In the genomic region with DNA sequence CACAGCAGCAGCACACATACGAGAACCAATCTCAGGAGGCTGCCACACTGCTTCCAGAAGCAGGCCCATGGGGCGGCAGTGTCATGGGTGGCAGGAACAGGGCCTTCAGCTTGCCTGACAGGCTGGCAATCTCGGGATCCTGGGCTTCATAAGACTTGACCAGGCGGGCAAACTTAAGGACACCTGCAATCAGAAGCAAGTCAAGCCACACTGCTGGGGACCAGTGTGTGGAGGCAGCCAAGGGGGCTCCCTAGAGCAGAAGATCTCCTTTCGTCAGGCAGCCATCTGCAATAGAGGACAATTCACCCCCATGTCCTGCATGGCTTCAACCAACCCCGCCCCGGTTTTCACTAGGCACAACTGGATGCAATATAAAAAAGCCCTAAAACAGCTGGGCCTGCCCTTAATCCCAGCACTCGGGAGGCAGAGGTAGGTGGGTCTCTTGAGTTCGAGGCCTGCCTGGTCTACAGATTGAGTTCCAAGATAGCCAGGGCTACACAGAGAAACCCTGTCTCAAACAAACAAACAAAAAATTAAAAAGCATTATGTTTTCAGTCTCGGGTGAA, we compare ENCODE assay signal across 9 mouse cellular contexts. TPM values are rescaled to one million over a fixed set of nuclear protein-coding genes. Genes with fewer than 3 reads are reported as not detected.
DNase-seq lines count a peak whose midpoint lies in the region; ATAC-seq and TF ChIP-seq lines count a peak whose summit lies in the region.
"Had no signal": no experiment of that assay in that cellular context is flagged by ENCODE, and none has a peak within 500 bp of the region (broad histone marks: within the 10 kb centered on the region; RNA-seq: fewer than 3 reads in every experiment).

No protein-coding gene starts in this region.

- no peaks in the 10 kb centered on the region for H3K9me3 ChIP-seq in hindbrain, embryonic 10.5 days
- no peaks in the 10 kb centered on the region for H3K9me3 ChIP-seq in hindbrain, postnatal 0 days (ENCODE audit: low read length)
- no peaks in the 10 kb centered on the region for H3K9me3 ChIP-seq in G1E (replicated peaks)
- H3K9me3 ChIP-seq in forebrain, embryonic 15.5 days: no peaks in the 10 kb centered on the region
- H3K9me3 ChIP-seq in midbrain, embryonic 10.5 days (replicated peaks): no peaks in the 10 kb centered on the region

- H3K27me3 ChIP-seq in hindbrain, embryonic 10.5 days (ENCODE audit: insufficient read depth, poor library complexity, severe bottlenecking): no peaks in the 10 kb centered on the region
- no peaks in the 10 kb centered on the region for H3K27me3 ChIP-seq in hindbrain, postnatal 0 days (ENCODE audit: insufficient read depth, low read length)
- no peaks in the 10 kb centered on the region for H3K27me3 ChIP-seq in G1E (ENCODE audit: insufficient read depth, low read length)
- H3K27me3 ChIP-seq in forebrain, embryonic 15.5 days: no peaks in the 10 kb centered on the region
- no peaks in the 10 kb centered on the region for H3K27me3 ChIP-seq in midbrain, embryonic 10.5 days (ENCODE audit: low read depth, poor library complexity, severe bottlenecking)
- H3K27me3 ChIP-seq: Patski had no signal

- peaks cover 19% of the 10 kb centered on the region for H3K36me3 ChIP-seq in hindbrain, embryonic 10.5 days
- H3K36me3 ChIP-seq in hindbrain, postnatal 0 days (ENCODE audit: insufficient read depth, low read length): peaks cover 10% of the 10 kb centered on the region; the same call in 1 of the 2 replicates
- peaks cover 22% of the 10 kb centered on the region for H3K36me3 ChIP-seq in G1E (replicated peaks)
- H3K36me3 ChIP-seq in forebrain, embryonic 15.5 days: peaks cover 12% of the 10 kb centered on the region; the same call in 1 of the 2 replicates
- H3K36me3 ChIP-seq in midbrain, embryonic 10.5 days: peaks cover 30% of the 10 kb centered on the region

- no peak for DNase-seq in hindbrain, embryonic 10.5 days (ENCODE audit: low spot score)
- DNase-seq in hindbrain, postnatal 0 days (ENCODE audit: low spot score): no peak
- no peak for DNase-seq in G1E (ENCODE audit: low spot score)
- no peak for DNase-seq in midbrain, embryonic 10.5 days (ENCODE audit: low spot score)
- no peak for DNase-seq in adrenal gland, postnatal 4 days (ENCODE audit: low spot score in 2 of 2)
- no peak for DNase-seq in layer of hippocampus, adult 18-20 months (ENCODE audit: low spot score in 2 of 2)
- DNase-seq in embryo, embryonic 10 days (ENCODE audit: low spot score): no peak

- H3K4me3 ChIP-seq in hindbrain, embryonic 10.5 days: peak overlapping the region; percentile 77
- H3K4me3 ChIP-seq in hindbrain, postnatal 0 days (ENCODE audit: low read length): no peak overlapping the region
- peak overlapping the region; percentile 72; the same call in 1 of the 2 replicates for H3K4me3 ChIP-seq in G1E (ENCODE audit: low read depth, low read length)
- no peak overlapping the region for H3K4me3 ChIP-seq in forebrain, embryonic 15.5 days
- no peak overlapping the region for H3K4me3 ChIP-seq in midbrain, embryonic 10.5 days

- H3K4me1 ChIP-seq in hindbrain, embryonic 10.5 days (replicated peaks): peaks cover 43% of the 10 kb centered on the region
- H3K4me1 ChIP-seq in hindbrain, postnatal 0 days (ENCODE audit: insufficient read depth, low read length): peaks cover 5% of the 10 kb centered on the region
- H3K4me1 ChIP-seq in G1E (ENCODE audit: insufficient read depth, low read depth, low read length): peaks cover 63% of the 10 kb centered on the region
- peaks cover 27% of the 10 kb centered on the region for H3K4me1 ChIP-seq in forebrain, embryonic 15.5 days
- H3K4me1 ChIP-seq in midbrain, embryonic 10.5 days: peaks cover 46% of the 10 kb centered on the region

- WGBS in hindbrain, embryonic 10.5 days: 88% methylated on average over 10 of the region's 10 CpGs
- WGBS in hindbrain, postnatal 0 days: 83% methylated on average over 10 of the region's 10 CpGs
- 88% methylated on average over 10 of the region's 10 CpGs for WGBS in forebrain, embryonic 15.5 days
- WGBS in midbrain, embryonic 10.5 days: 84% methylated on average over 10 of the region's 10 CpGs

- H3K27ac ChIP-seq in hindbrain, embryonic 10.5 days: peak overlapping the region; percentile 99
- no peak overlapping the region; the same call in 1 of the 2 replicates for H3K27ac ChIP-seq in hindbrain, postnatal 0 days
- peak overlapping the region; percentile 98 for H3K27ac ChIP-seq in forebrain, embryonic 15.5 days (replicated peaks)
- H3K27ac ChIP-seq in midbrain, embryonic 10.5 days (replicated peaks): peak overlapping the region; percentile 55; the same call in 1 of the 2 replicates

- no peak overlapping the region for H3K9ac ChIP-seq in hindbrain, postnatal 0 days (replicated peaks; ENCODE audit: low read length)
- 0 out of 2 replicates have a peak overlapping the region, but pooled peaks have one; percentile 90 for H3K9ac ChIP-seq in forebrain, embryonic 15.5 days (replicated peaks)

- no peak for TF ChIP-seq CTCF in hindbrain, postnatal 0 days (IDR thresholded peaks at IDR 0.05; ENCODE audit: low read depth)
- no peak for TF ChIP-seq CTCF in G1E (IDR thresholded peaks at IDR 0.05; ENCODE audit: low read depth, low read length)

- no peak overlapping the region for H3K4me2 ChIP-seq in hindbrain, postnatal 0 days (ENCODE audit: low read depth, low read length)
- peak overlapping the region; percentile 73 for H3K4me2 ChIP-seq in forebrain, embryonic 15.5 days (replicated peaks)

- ATAC-seq in hindbrain, postnatal 0 days: no peak
- ATAC-seq in G1E (ENCODE audit: extremely low read depth, insufficient number of reproducible peaks, low FRiP score, poor library complexity, severe bottlenecking): no peak
- ATAC-seq in forebrain, embryonic 15.5 days (replicated peaks): no peak

RNA-seq across cellular contexts. Expression of a gene that starts 0.8 kb away (rescaled TPM):
- polyA plus RNA-seq in hindbrain, embryonic 10.5 days (2016; fragmentation: Nextera tagmentation; extraction: Ambion mirVana): 7.9 and 8.2 TPM in 2 replicates
- total RNA-seq in hindbrain, postnatal 0 days (2014; rRNA removed): 3.8 and 3.9 TPM in 2 replicates
- polyA plus RNA-seq in hindbrain, postnatal 0 days (2015; fragmentation: Nextera tagmentation; extraction: Ambion mirVana): 4.3 and 4.8 TPM in 2 replicates
- total RNA-seq in G1E (2014; fragmentation: Nextera tagmentation): 66.2 and 72.6 TPM in 2 replicates
- total RNA-seq in G1E (2017): 309 and 356 TPM in 2 replicates
- polyA plus RNA-seq in G1E (2012): 54.9 and 129 TPM in 2 replicates
- 3.2 and 4.4 TPM in 2 replicates for polyA plus RNA-seq in forebrain, embryonic 15.5 days (2015; fragmentation: Nextera tagmentation; extraction: Ambion mirVana)
- 6.1 and 7.2 TPM in 2 replicates for polyA plus RNA-seq in midbrain, embryonic 10.5 days (2016; fragmentation: Nextera tagmentation; extraction: Ambion mirVana)
- 1 to 10 TPM; 8.3 to 8.4 TPM for total RNA-seq in adrenal gland, postnatal 4 days (2021)
- 1 to 10 TPM; 4.1 to 4.6 TPM for total RNA-seq in layer of hippocampus, adult 18-20 months (2021)

RNA-seq across cellular contexts. Expression of a gene that starts 1.9 kb away (rescaled TPM):
- polyA plus RNA-seq in hindbrain, embryonic 10.5 days (2016; fragmentation: Nextera tagmentation; extraction: Ambion mirVana): 446 and 555 TPM in 2 replicates
- 212 and 236 TPM in 2 replicates for total RNA-seq in hindbrain, postnatal 0 days (2014; rRNA removed)
- polyA plus RNA-seq in hindbrain, postnatal 0 days (2015; fragmentation: Nextera tagmentation; extraction: Ambion mirVana): 643 and 649 TPM in 2 replicates
- total RNA-seq in G1E (2014; fragmentation: Nextera tagmentation) (61.7 and 62.9 TPM in 2 replicates), G1E (2017) (130 and 176 TPM in 2 replicates)
- 26.1 and 38.8 TPM in 2 replicates for polyA plus RNA-seq in G1E (2012)
- 652 and 676 TPM in 2 replicates for polyA plus RNA-seq in forebrain, embryonic 15.5 days (2015; fragmentation: Nextera tagmentation; extraction: Ambion mirVana)
- 445 and 490 TPM in 2 replicates for polyA plus RNA-seq in midbrain, embryonic 10.5 days (2016; fragmentation: Nextera tagmentation; extraction: Ambion mirVana)
- 100 to 1,000 TPM; 313 TPM for total RNA-seq in adrenal gland, postnatal 4 days (2021)
- total RNA-seq in layer of hippocampus, adult 18-20 months (2021): 100 to 1,000 TPM; 358 to 368 TPM

RNA-seq across cellular contexts. Expression of a gene that starts 16.5 kb away (rescaled TPM):
- polyA plus RNA-seq in hindbrain, embryonic 10.5 days (2016; fragmentation: Nextera tagmentation; extraction: Ambion mirVana): not detected in 2 replicates
- total RNA-seq in hindbrain, postnatal 0 days (2014; rRNA removed): 0.26 TPM in 1 of 2 replicates, not detected in the other
- polyA plus RNA-seq in hindbrain, postnatal 0 days (2015; fragmentation: Nextera tagmentation; extraction: Ambion mirVana): not detected in 2 replicates
- not detected in 2 replicates for total RNA-seq in G1E (2014; fragmentation: Nextera tagmentation)
- not detected in 2 replicates for total RNA-seq in G1E (2017)
- polyA plus RNA-seq in G1E (2012): not detected in 2 replicates
- polyA plus RNA-seq in forebrain, embryonic 15.5 days (2015; fragmentation: Nextera tagmentation; extraction: Ambion mirVana): not detected in 2 replicates
- polyA plus RNA-seq in midbrain, embryonic 10.5 days (2016; fragmentation: Nextera tagmentation; extraction: Ambion mirVana): not detected in 2 replicates
- 1 to 10 TPM in 1 of 2 experiments, not detected in 1; 2.2 TPM for total RNA-seq in adrenal gland, postnatal 4 days (2021)
- not detected for total RNA-seq in layer of hippocampus, adult 18-20 months (2021)

RNA-seq across cellular contexts. Expression of a gene that starts 17.0 kb away (rescaled TPM):
- 11.2 and 13.0 TPM in 2 replicates for polyA plus RNA-seq in hindbrain, embryonic 10.5 days (2016; fragmentation: Nextera tagmentation; extraction: Ambion mirVana)
- 19.1 and 23.7 TPM in 2 replicates for total RNA-seq in hindbrain, postnatal 0 days (2014; rRNA removed)
- 19.9 and 21.3 TPM in 2 replicates for polyA plus RNA-seq in hindbrain, postnatal 0 days (2015; fragmentation: Nextera tagmentation; extraction: Ambion mirVana)
- total RNA-seq in G1E (2014; fragmentation: Nextera tagmentation) (58.7 and 85.6 TPM in 2 replicates), G1E (2017) (1.9 and 3.0 TPM in 2 replicates)
- 55.3 and 58.8 TPM in 2 replicates for polyA plus RNA-seq in G1E (2012)
- polyA plus RNA-seq in forebrain, embryonic 15.5 days (2015; fragmentation: Nextera tagmentation; extraction: Ambion mirVana): 22.3 and 24.5 TPM in 2 replicates
- polyA plus RNA-seq in midbrain, embryonic 10.5 days (2016; fragmentation: Nextera tagmentation; extraction: Ambion mirVana): 10.2 and 10.5 TPM in 2 replicates
- total RNA-seq in adrenal gland, postnatal 4 days (2021): 100 to 1,000 TPM in 1 of 2 experiments, 10 to 100 TPM in 1; 99.7 to 111 TPM
- 100 to 1,000 TPM; 161 to 181 TPM for total RNA-seq in layer of hippocampus, adult 18-20 months (2021)

RNA-seq across cellular contexts. Expression of a gene that starts 27.2 kb away (rescaled TPM):
- polyA plus RNA-seq in hindbrain, embryonic 10.5 days (2016; fragmentation: Nextera tagmentation; extraction: Ambion mirVana): 410 and 445 TPM in 2 replicates
- total RNA-seq in hindbrain, postnatal 0 days (2014; rRNA removed): 218 and 223 TPM in 2 replicates
- 267 and 270 TPM in 2 replicates for polyA plus RNA-seq in hindbrain, postnatal 0 days (2015; fragmentation: Nextera tagmentation; extraction: Ambion mirVana)
- total RNA-seq in G1E (2014; fragmentation: Nextera tagmentation) (325 and 378 TPM in 2 replicates), G1E (2017) (432 and 434 TPM in 2 replicates)
- 465 and 565 TPM in 2 replicates for polyA plus RNA-seq in G1E (2012)
- 271 and 275 TPM in 2 replicates for polyA plus RNA-seq in forebrain, embryonic 15.5 days (2015; fragmentation: Nextera tagmentation; extraction: Ambion mirVana)
- 401 and 471 TPM in 2 replicates for polyA plus RNA-seq in midbrain, embryonic 10.5 days (2016; fragmentation: Nextera tagmentation; extraction: Ambion mirVana)
- total RNA-seq in adrenal gland, postnatal 4 days (2021): 100 to 1,000 TPM; 400 to 439 TPM
- total RNA-seq in layer of hippocampus, adult 18-20 months (2021): 100 to 1,000 TPM; 115 to 123 TPM

Comparison
In these comparisons a context has a peak if more than half of its experiments do, and no peak if none do; other contexts are left out.
1. H3K4me3 ChIP-seq: peak in hindbrain, embryonic 10.5 days (single experiment) and G1E (single experiment); none in hindbrain, postnatal 0 days (single experiment), forebrain, embryonic 15.5 days (single experiment) and midbrain, embryonic 10.5 days (single experiment).
2. RNA of a gene that starts 1.9 kb away (polyA plus RNA-seq): 652 to 676 TPM in forebrain, embryonic 15.5 days, 643 to 649 TPM in hindbrain, postnatal 0 days, 446 to 555 TPM in hindbrain, embryonic 10.5 days and 445 to 490 TPM in midbrain, embryonic 10.5 days; 26.1 to 38.8 TPM in G1E; every median in the first group is over 10 times any median in the second.